Mouse (Mus musculus) liver, postnatal 0 days (tissue): ENCODE measurements around the gene Ano10. TPM values are rescaled to one million over a fixed set of nuclear protein-coding genes. Genes with fewer than 3 reads are reported as not detected.
"Not testable (repeated sequence)": the region's sequence is repeated elsewhere in the genome, so short reads cannot be mapped to it uniquely, and the experiment has no call there.

Source experiments
- ATAC-seq: fragments of 200-750 bp; cut with Nextera tagmentation; 2 replicates; pipeline ENCODE4 v1.8.0; 2017; ENCODE audit warnings: mild to moderate bottlenecking, moderate library complexity
- DNase-seq: peaks from one replicate; pipeline ENCODE4 v3.0.0-alpha.2; 2016
- H3K27ac ChIP-seq: fragments of 300-500 bp; sonication (generic); 2 replicates; pipeline ENCODE4 v1.5.1; 2014; ENCODE audit warnings: antibody characterized with exemption, moderate library complexity, mild to moderate bottlenecking, low read depth
- H3K27me3 ChIP-seq: fragments of 300-500 bp; sonication (generic); 2 replicates; pipeline ENCODE4 v1.6.1; 2014; ENCODE audit warnings: low read length, control low read depth, mixed read lengths; ENCODE audit not compliant: insufficient read depth
- H3K36me3 ChIP-seq: fragments of 300-500 bp; sonication (generic); replicated peaks from 2 replicates; pipeline ENCODE4 v1.6.1; 2014; ENCODE audit warnings: mild to moderate bottlenecking, control low read depth, low read length, moderate library complexity, mixed read lengths; ENCODE audit not compliant: insufficient read depth
- H3K4me1 ChIP-seq: fragments of 300-500 bp; sonication (generic); 2 replicates; pipeline ENCODE4 v1.6.1; 2014; ENCODE audit warnings: antibody characterized with exemption, mild to moderate bottlenecking, control low read depth; ENCODE audit not compliant: insufficient read depth
- H3K4me2 ChIP-seq: fragments of 300-500 bp; sonication (generic); 2 replicates; pipeline ENCODE4 v1.6.1; 2014; ENCODE audit warnings: low read depth, mild to moderate bottlenecking, low read length, moderate library complexity, mixed read lengths
- H3K4me3 ChIP-seq: fragments of 300-500 bp; sonication (generic); 2 replicates; pipeline ENCODE4 v1.5.1; 2014; ENCODE audit warnings: low read depth, low read length
- H3K9ac ChIP-seq: fragments of 300-500 bp; sonication (generic); replicated peaks from 2 replicates; pipeline ENCODE4 v1.6.1; 2014; ENCODE audit warnings: mild to moderate bottlenecking, moderate library complexity
- H3K9me3 ChIP-seq: fragments of 300-500 bp; sonication (generic); 2 replicates; pipeline ENCODE4 v1.6.1; 2016; ENCODE audit warnings: mild to moderate bottlenecking, control low read depth, low read length, mixed read lengths
- CTCF ChIP-seq: sonication (generic); IDR thresholded peaks from 2 replicates; pipeline ENCODE4 v1.5.1; 2016; ENCODE audit warnings: antibody characterized with exemption, low read depth
- EP300 ChIP-seq: IDR thresholded peaks from 2 replicates; pipeline ENCODE4 v1.6.1; 2016; ENCODE audit warnings: antibody characterized with exemption, low read depth, mild to moderate bottlenecking
- WGBS: fragments of 180-500 bp; shearing (Covaris S2); extraction: QIAGEN DNeasy Blood & Tissue Kit; methylation state at CpG from one replicate; pipeline ENCODE4 v1.1.7; 2014; ENCODE audit not compliant: insufficient replicate concordance; 5-methylcytosine and 5-hydroxymethylcytosine counted together
- polyA plus RNA-seq: library from polyadenylated mRNA; unstranded; fragments of >200 nt; fragmentation: Nextera tagmentation; extraction: Ambion mirVana; gene quantifications from 2 replicates; pipeline ENCODE4 v1.2.1, GENCODE M21; 2015

Ano10 gene
- polyA plus RNA-seq, 1 experiment from 2014 or later, result 13.7 TPM

- H3K27ac ChIP-seq, result no peak overlapping the region
- H3K9me3 ChIP-seq, result no peaks in the 10 kb centered on the region
- DNase-seq (peak; percentile 46), ATAC-seq (no peak)
- 76% methylated on average over 9 of the region's 9 CpGs for WGBS
- H3K9ac ChIP-seq, result no peak overlapping the region
- H3K4me3 ChIP-seq, result no peak overlapping the region
- no peaks in the 10 kb centered on the region for H3K27me3 ChIP-seq
- peaks cover 13% of the 10 kb centered on the region for H3K4me1 ChIP-seq
- TF ChIP-seq EP300, result no peak
- no peak for TF ChIP-seq CTCF
- no peaks in the 10 kb centered on the region; the same call in 1 of the 2 replicates for H3K36me3 ChIP-seq
- no peak overlapping the region for H3K4me2 ChIP-seq
These were observed 120.6 kb downstream of the Ano10 start for GRCm38 (mm10) chr9:122173405-122174233.

- H3K4me2 ChIP-seq, result no peak overlapping the region
- no peak for DNase-seq
- no peaks in the 10 kb centered on the region for H3K27me3 ChIP-seq
- no peaks in the 10 kb centered on the region for H3K9me3 ChIP-seq
- ATAC-seq, result no peak
- no peaks in the 10 kb centered on the region; the same call in none of the 2 replicates for H3K36me3 ChIP-seq
- H3K27ac ChIP-seq, result no peak overlapping the region
- WGBS, result 81% methylated on average over 11 of the region's 11 CpGs
- H3K4me3 ChIP-seq, result no peak overlapping the region
- H3K9ac ChIP-seq, result no peak overlapping the region
- H3K4me1 ChIP-seq, result peaks cover 13% of the 10 kb centered on the region
- TF ChIP-seq EP300, result no peak
- no peak for TF ChIP-seq CTCF
These were observed 121.5 kb downstream of the Ano10 start for GRCm38 (mm10) chr9:122172612-122173186.

GRCm38 (mm10) chr9:122169901-122170300, 124.3 kb downstream of the Ano10 start:
- Histone ChIP-seq H3K9me3 (no peaks in the 10 kb centered on the region), H3K27ac (no peak overlapping the region), H3K4me2 (no peak overlapping the region), H3K4me3 (no peak overlapping the region), H3K4me1 (peaks cover 13% of the 10 kb centered on the region), H3K9ac (no peak overlapping the region), H3K27me3 (no peaks in the 10 kb centered on the region), H3K36me3 (peaks cover 20% of the 10 kb centered on the region)
- no peak for ATAC-seq
- DNase-seq, result no peak
- TF ChIP-seq EP300 (no peak), CTCF (peak; percentile 16; the same call in 1 of the 2 replicates)
- WGBS, result 72% methylated on average over 6 of the region's 6 CpGs

GRCm38 (mm10) chr9:122167719-122168118, 126.5 kb downstream of the Ano10 start:
- H3K9ac ChIP-seq, H3K4me2 ChIP-seq, H3K27me3 ChIP-seq, ATAC-seq, DNase-seq, H3K27ac ChIP-seq, H3K4me3 ChIP-seq, H3K9me3 ChIP-seq: not testable (repeated sequence)
- Histone ChIP-seq H3K36me3 (peaks cover 34% of the 10 kb centered on the region), H3K4me1 (peaks cover 13% of the 10 kb centered on the region)
- WGBS, result 71% methylated on average over 5 of the region's 5 CpGs

GRCm38 (mm10) chr9:122164535-122164934, 129.7 kb downstream of the Ano10 start:
- H3K4me2 ChIP-seq, result no peak overlapping the region
- H3K4me1 ChIP-seq, result no peaks in the 10 kb centered on the region
- WGBS, result 84% methylated on average over 4 of the region's 4 CpGs
- peaks cover 48% of the 10 kb centered on the region for H3K36me3 ChIP-seq
- H3K4me3 ChIP-seq, result no peak overlapping the region
- H3K9ac ChIP-seq, result no peak overlapping the region
- no peak overlapping the region for H3K27ac ChIP-seq
- no peak for TF ChIP-seq EP300
- TF ChIP-seq CTCF, result no peak
- DNase-seq (no peak), ATAC-seq (no peak)
- H3K27me3 ChIP-seq, result no peaks in the 10 kb centered on the region
- no peaks in the 10 kb centered on the region for H3K9me3 ChIP-seq

- no peak overlapping the region for H3K4me2 ChIP-seq
- H3K9me3 ChIP-seq, result no peaks in the 10 kb centered on the region
- 87% methylated on average over 14 of the region's 14 CpGs for WGBS
- H3K4me3 ChIP-seq, result no peak overlapping the region
- peaks cover 41% of the 10 kb centered on the region for H3K36me3 ChIP-seq
- H3K27me3 ChIP-seq, result no peaks in the 10 kb centered on the region
- H3K27ac ChIP-seq, result no peak overlapping the region
- ATAC-seq (no peak), DNase-seq (no peak)
- no peak for TF ChIP-seq CTCF
- peaks cover 6% of the 10 kb centered on the region; the same call in 1 of the 2 replicates for H3K4me1 ChIP-seq
- H3K9ac ChIP-seq, result no peak overlapping the region
These were observed 137.2 kb downstream of the Ano10 start for GRCm38 (mm10) chr9:122157079-122157441.
